In the genomic region with DNA sequence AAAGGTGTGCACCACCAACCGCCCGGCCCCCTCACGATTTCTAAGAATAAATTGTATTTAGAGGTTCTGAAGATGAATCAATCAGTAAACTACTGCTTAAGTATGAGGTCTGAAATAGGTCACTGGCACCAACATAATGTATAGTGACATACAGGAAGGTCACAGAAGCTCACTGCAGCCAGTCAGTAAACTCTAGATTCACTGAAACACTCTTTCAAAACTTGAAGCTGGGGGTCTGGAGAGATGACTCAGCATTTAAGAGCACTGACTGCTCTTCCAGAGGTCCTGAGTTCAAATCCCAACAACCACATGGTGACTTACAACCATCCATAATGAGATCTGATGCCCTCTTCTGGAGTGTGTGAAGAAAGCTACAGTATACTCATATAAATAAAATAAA, we compare ENCODE assay signal across 25 mouse cellular contexts.
"Had no signal": no experiment of that assay in that cellular context is flagged by ENCODE, and none has a peak within 500 bp of the region (broad histone marks: within the 10 kb centered on the region; RNA-seq: fewer than 3 reads in every experiment).

No protein-coding gene starts in this region.

- DNase-seq: gastrocnemius, adult 2 months; gastrocnemius, postnatal 10 days; gastrocnemius, postnatal 25 days; heart, postnatal 10 days; heart, postnatal 4 days; kidney, adult 11 months; kidney, adult 2 months; kidney, adult 9 months; kidney, postnatal 14 days; kidney, postnatal 36 days; liver; liver, embryonic 13.5 days had no signal

- H3K27ac ChIP-seq: gastrocnemius, adult 2 months; heart, embryonic 10.5 days; hindbrain, embryonic 10.5 days; hindbrain, embryonic 12.5 days; hindbrain, embryonic 14.5 days; kidney, embryonic 15.5 days; kidney, postnatal 0 days; left cerebral cortex, adult 2 months; limb, embryonic 10.5 days; limb, embryonic 12.5 days; liver, embryonic 13.5 days had no signal

- H3K4me1 ChIP-seq: heart, embryonic 10.5 days; hindbrain, embryonic 10.5 days; hindbrain, embryonic 12.5 days; kidney, embryonic 15.5 days; limb, embryonic 10.5 days; limb, embryonic 12.5 days; liver, embryonic 13.5 days had no signal

- H3K9me3 ChIP-seq: heart, embryonic 10.5 days; heart, embryonic 12.5 days; hindbrain, embryonic 10.5 days; hindbrain, embryonic 12.5 days; kidney, embryonic 15.5 days; limb, embryonic 10.5 days; limb, embryonic 12.5 days; liver, embryonic 13.5 days had no signal

- H3K27me3 ChIP-seq: heart, embryonic 12.5 days; hindbrain, embryonic 12.5 days; kidney, embryonic 15.5 days; limb, embryonic 12.5 days; liver, embryonic 13.5 days had no signal

- H3K9ac ChIP-seq: heart, embryonic 12.5 days; hindbrain, embryonic 12.5 days; hindbrain, embryonic 14.5 days; kidney, embryonic 15.5 days; limb, embryonic 12.5 days; liver, embryonic 13.5 days had no signal

- H3K4me2 ChIP-seq: heart, embryonic 12.5 days; hindbrain, embryonic 12.5 days; hindbrain, embryonic 14.5 days; kidney, embryonic 15.5 days; limb, embryonic 12.5 days; liver, embryonic 11.5 days; liver, embryonic 13.5 days had no signal

- ATAC-seq: hindbrain, embryonic 16.5 days; intestine, embryonic 16.5 days had no signal

- H3K4me3 ChIP-seq: gastrocnemius, adult 2 months; heart, embryonic 10.5 days; heart, embryonic 12.5 days; hindbrain, embryonic 10.5 days; hindbrain, embryonic 12.5 days; kidney, embryonic 15.5 days; left cerebral cortex, adult 2 months; limb, embryonic 10.5 days; limb, embryonic 12.5 days; liver, embryonic 13.5 days had no signal
